In the genomic region with DNA sequence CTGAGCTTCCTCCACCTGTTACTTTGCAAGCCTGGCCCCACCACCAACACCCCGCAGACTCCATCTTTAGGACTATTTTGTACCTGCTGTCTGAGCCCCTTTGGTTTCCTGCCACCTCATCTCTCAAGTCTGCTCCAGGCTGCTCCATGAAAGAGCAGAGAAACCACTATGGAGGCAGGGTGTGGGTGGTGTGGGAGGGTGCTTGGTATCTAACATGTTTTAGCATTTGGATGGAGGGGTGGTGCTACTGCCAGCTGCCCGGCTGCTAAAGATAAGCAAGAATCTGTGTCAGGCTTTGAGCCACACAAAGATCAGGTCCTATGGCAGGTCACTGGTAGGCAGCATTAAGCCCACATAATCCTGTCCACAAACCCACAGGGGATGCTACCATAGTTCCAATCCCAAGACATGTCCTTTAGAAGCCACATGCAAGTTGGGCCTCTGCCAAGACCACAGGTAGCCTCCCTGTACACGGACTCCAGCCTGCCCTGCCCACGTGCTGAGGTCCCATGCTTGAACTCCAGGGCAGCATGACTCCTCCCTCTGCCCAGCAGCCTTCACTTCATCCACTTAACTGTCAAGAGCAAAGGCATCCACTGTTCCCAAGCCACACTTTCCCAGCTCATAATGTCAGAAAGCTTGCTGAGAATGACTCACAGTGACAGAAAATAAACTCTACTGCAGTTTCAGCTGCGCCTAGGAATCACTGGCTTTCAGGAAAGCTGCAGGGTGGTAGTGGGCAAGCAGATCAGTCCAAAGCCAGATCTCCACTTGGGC, we compare ENCODE assay signal across 13 mouse cellular contexts. TPM values are rescaled to one million over a fixed set of nuclear protein-coding genes. Genes with fewer than 3 reads are reported as not detected.
DNase-seq lines count a peak whose midpoint lies in the region; ATAC-seq and TF ChIP-seq lines count a peak whose summit lies in the region.
"Had no signal": no experiment of that assay in that cellular context is flagged by ENCODE, and none has a peak within 500 bp of the region (broad histone marks: within the 10 kb centered on the region; RNA-seq: fewer than 3 reads in every experiment).

No protein-coding gene starts in this region.

- TF ChIP-seq CTCF in liver, embryonic 14.5 days (IDR thresholded peaks at IDR 0.05; ENCODE audit: low read depth), result no peak

- no peak overlapping the region for H3K4me3 ChIP-seq in forebrain, embryonic 13.5 days
- H3K4me3 ChIP-seq in forebrain, embryonic 12.5 days (replicated peaks), result no peak overlapping the region
- H3K4me3 ChIP-seq in liver, embryonic 14.5 days (ENCODE audit: insufficient read depth in 1 of 2, low read depth in 2 of 2, low read length in 2 of 2), result no peak overlapping the region
- H3K4me3 ChIP-seq in liver, embryonic 11.5 days (ENCODE audit: low read depth, low read length), result no peak overlapping the region
- H3K4me3 ChIP-seq: megakaryocyte, embryonic 14.5 days had no signal

- H3K27ac ChIP-seq in forebrain, embryonic 13.5 days, result no peak overlapping the region
- no peak overlapping the region for H3K27ac ChIP-seq in forebrain, embryonic 12.5 days
- no peak overlapping the region for H3K27ac ChIP-seq in liver, embryonic 14.5 days
- no peak overlapping the region for H3K27ac ChIP-seq in liver, embryonic 11.5 days (ENCODE audit: low read depth, low read length)
- H3K27ac ChIP-seq: hindbrain, embryonic 14.5 days had no signal

- DNase-seq in liver, embryonic 14.5 days (ENCODE audit: low read depth in 3 of 3, low spot score in 3 of 3), result no peak
- DNase-seq in liver, embryonic 11.5 days (ENCODE audit: low spot score), result no peak
- DNase-seq in left cerebral cortex, postnatal 36 days (ENCODE audit: low spot score in 2 of 2), result peak; percentile 44 to 47
- DNase-seq in right cerebral cortex, postnatal 25 days, result peak; percentile 25
- DNase-seq in cerebellum, adult 11 months, result no peak
- DNase-seq: cerebellum, postnatal 36 days; thymus, postnatal 36 days had no signal

- no peaks in the 10 kb centered on the region for H3K9me3 ChIP-seq in forebrain, embryonic 13.5 days (replicated peaks)
- no peaks in the 10 kb centered on the region for H3K9me3 ChIP-seq in forebrain, embryonic 12.5 days
- H3K9me3 ChIP-seq in liver, embryonic 14.5 days (ENCODE audit: control insufficient read depth, low read length), result no peaks in the 10 kb centered on the region
- H3K9me3 ChIP-seq in liver, embryonic 11.5 days (ENCODE audit: control insufficient read depth, low read length), result no peaks in the 10 kb centered on the region
- H3K9me3 ChIP-seq: megakaryocyte, embryonic 14.5 days had no signal

- no peaks in the 10 kb centered on the region for H3K36me3 ChIP-seq in forebrain, embryonic 13.5 days (ENCODE audit: poor library complexity, severe bottlenecking)
- H3K36me3 ChIP-seq in forebrain, embryonic 12.5 days (replicated peaks), result no peaks in the 10 kb centered on the region
- no peaks in the 10 kb centered on the region for H3K36me3 ChIP-seq in liver, embryonic 14.5 days (replicated peaks; ENCODE audit: control insufficient read depth, insufficient read depth, low read depth)
- H3K36me3 ChIP-seq in liver, embryonic 11.5 days (ENCODE audit: control insufficient read depth, insufficient read depth, low read length), result no peaks in the 10 kb centered on the region

- ATAC-seq in forebrain, embryonic 13.5 days, result no peak
- no peak for ATAC-seq in forebrain, embryonic 12.5 days (ENCODE audit: low FRiP score)
- ATAC-seq in liver, embryonic 14.5 days (ENCODE audit: insufficient read depth), result peak; percentile 45; the same call in 1 of the 2 replicates
- no peak; the same call in 1 of the 2 replicates for ATAC-seq in liver, embryonic 11.5 days (replicated peaks; ENCODE audit: low FRiP score)
- no peak for ATAC-seq in CD4-positive, CD25-positive, alpha-beta regulatory T cell, adult 4 months
- ATAC-seq: forebrain, embryonic 14.5 days had no signal

- intact Hi-C loops in left cerebral cortex, postnatal 36 days (cut with DNase I), result loop anchor here (5.0 kb wide), 1 partner anchor 34 kb away; the partner anchor contains the start of gene Rogdi

- H3K4me1 ChIP-seq in forebrain, embryonic 13.5 days, result no peaks in the 10 kb centered on the region
- no peaks in the 10 kb centered on the region for H3K4me1 ChIP-seq in forebrain, embryonic 12.5 days
- H3K4me1 ChIP-seq in liver, embryonic 14.5 days (replicated peaks; ENCODE audit: control insufficient read depth in 2 of 2, insufficient read depth in 2 of 2, low read length in 1 of 2), result peaks cover 0 to 4% of the 10 kb centered on the region in 2 experiments; a peak in 1 of 4 replicates
- no peaks in the 10 kb centered on the region; the same call in 1 of the 2 replicates for H3K4me1 ChIP-seq in liver, embryonic 11.5 days (replicated peaks; ENCODE audit: control insufficient read depth, insufficient read depth, low read length)

- TF ChIP-seq EP300 in liver, embryonic 14.5 days (IDR thresholded peaks at IDR 0.05; ENCODE audit: low read depth), result no peak

- 0 out of 2 replicates have a peak overlapping the region, but pooled peaks have one; percentile 8 for H3K9ac ChIP-seq in forebrain, embryonic 13.5 days
- H3K9ac ChIP-seq in forebrain, embryonic 12.5 days, result no peak overlapping the region
- no peak overlapping the region for H3K9ac ChIP-seq in liver, embryonic 14.5 days (replicated peaks)
- no peak overlapping the region for H3K9ac ChIP-seq in liver, embryonic 11.5 days (ENCODE audit: low read depth, low read length)
- H3K9ac ChIP-seq: hindbrain, embryonic 14.5 days had no signal

- no peak overlapping the region for H3K4me2 ChIP-seq in forebrain, embryonic 13.5 days
- H3K4me2 ChIP-seq in forebrain, embryonic 12.5 days, result no peak overlapping the region
- H3K4me2 ChIP-seq in liver, embryonic 14.5 days (ENCODE audit: low read depth), result no peak overlapping the region
- no peak overlapping the region for H3K4me2 ChIP-seq in liver, embryonic 11.5 days
- H3K4me2 ChIP-seq: hindbrain, embryonic 14.5 days had no signal

- H3K27me3 ChIP-seq in forebrain, embryonic 13.5 days, result no peaks in the 10 kb centered on the region
- H3K27me3 ChIP-seq in forebrain, embryonic 12.5 days, result no peaks in the 10 kb centered on the region
- H3K27me3 ChIP-seq in liver, embryonic 14.5 days (ENCODE audit: control insufficient read depth, insufficient read depth, low read length), result no peaks in the 10 kb centered on the region
- H3K27me3 ChIP-seq in liver, embryonic 11.5 days (replicated peaks; ENCODE audit: control insufficient read depth, insufficient read depth, low read length), result no peaks in the 10 kb centered on the region

- WGBS in forebrain, embryonic 13.5 days, result 74% methylated on average over 5 of the region's 5 CpGs
- WGBS in forebrain, embryonic 12.5 days, result 80% methylated on average over 5 of the region's 5 CpGs
- WGBS in liver, embryonic 14.5 days (ENCODE audit: insufficient replicate concordance), result 42% methylated on average over 5 of the region's 5 CpGs
- 59% methylated on average over 5 of the region's 5 CpGs for WGBS in liver, embryonic 11.5 days

RNA-seq across cellular contexts. Expression of gene Anks3, which starts 14.5 kb away (rescaled TPM):
- polyA plus RNA-seq in forebrain, embryonic 13.5 days (2015; fragmentation: Nextera tagmentation; extraction: Ambion mirVana), result 64.1 and 75.8 TPM in 2 replicates
- polyA plus RNA-seq in forebrain, embryonic 12.5 days (2016; fragmentation: Nextera tagmentation; extraction: Ambion mirVana), result 53.3 and 58.4 TPM in 2 replicates
- 12.8 and 16.2 TPM in 2 replicates for polyA plus RNA-seq in liver, embryonic 14.5 days (2012; rRNA removed)
- 9.9 and 10.2 TPM in 2 replicates for polyA plus RNA-seq in liver, embryonic 14.5 days (2014; fragmentation: Nextera tagmentation; extraction: Ambion mirVana)
- 28.1 and 30.0 TPM in 2 replicates for polyA plus RNA-seq in liver, embryonic 11.5 days (2014; fragmentation: Nextera tagmentation; extraction: Ambion mirVana)
- total RNA-seq in left cerebral cortex, postnatal 36 days (2021), result 10 to 100 TPM; 42.1 to 74.9 TPM
- polyA plus RNA-seq in CD4-positive, CD25-positive, alpha-beta regulatory T cell, adult 4 months (2017; shearing (Covaris generic)), result 10 to 100 TPM; 41.4 to 64.3 TPM

RNA-seq across cellular contexts. Expression of gene Sept12, which starts 19.2 kb away (rescaled TPM):
- polyA plus RNA-seq in forebrain, embryonic 13.5 days (2015; fragmentation: Nextera tagmentation; extraction: Ambion mirVana), result not detected in 2 replicates
- polyA plus RNA-seq in forebrain, embryonic 12.5 days (2016; fragmentation: Nextera tagmentation; extraction: Ambion mirVana), result not detected in 2 replicates
- polyA plus RNA-seq in liver, embryonic 14.5 days (2012; rRNA removed), result 0.02 TPM in 1 of 2 replicates, not detected in the other
- polyA plus RNA-seq in liver, embryonic 14.5 days (2014; fragmentation: Nextera tagmentation; extraction: Ambion mirVana), result not detected in 2 replicates
- polyA plus RNA-seq in liver, embryonic 11.5 days (2014; fragmentation: Nextera tagmentation; extraction: Ambion mirVana), result not detected in 2 replicates
- total RNA-seq in left cerebral cortex, postnatal 36 days (2021), result not detected
- not detected for polyA plus RNA-seq in CD4-positive, CD25-positive, alpha-beta regulatory T cell, adult 4 months (2017; shearing (Covaris generic))
- polyA plus RNA-seq: forebrain, embryonic 14.5 days; hindbrain, embryonic 14.5 days had no signal

RNA-seq across cellular contexts. Expression of gene Smim22, which starts 28.6 kb away (rescaled TPM):
- polyA plus RNA-seq in forebrain, embryonic 13.5 days (2015; fragmentation: Nextera tagmentation; extraction: Ambion mirVana), result 1.5 TPM in 1 of 2 replicates, not detected in the other
- polyA plus RNA-seq in forebrain, embryonic 12.5 days (2016; fragmentation: Nextera tagmentation; extraction: Ambion mirVana), result 1.8 and 2.4 TPM in 2 replicates
- 9.1 and 9.7 TPM in 2 replicates for polyA plus RNA-seq in liver, embryonic 14.5 days (2012; rRNA removed)
- polyA plus RNA-seq in liver, embryonic 14.5 days (2014; fragmentation: Nextera tagmentation; extraction: Ambion mirVana), result 4.5 and 7.8 TPM in 2 replicates
- polyA plus RNA-seq in liver, embryonic 11.5 days (2014; fragmentation: Nextera tagmentation; extraction: Ambion mirVana), result 4.3 and 4.8 TPM in 2 replicates
- not detected for total RNA-seq in left cerebral cortex, postnatal 36 days (2021)
- not detected for polyA plus RNA-seq in CD4-positive, CD25-positive, alpha-beta regulatory T cell, adult 4 months (2017; shearing (Covaris generic))

RNA-seq across cellular contexts. Expression of gene Rogdi, which starts 34.9 kb away (rescaled TPM):
- polyA plus RNA-seq in forebrain, embryonic 13.5 days (2015; fragmentation: Nextera tagmentation; extraction: Ambion mirVana), result 88.1 and 102 TPM in 2 replicates
- 80.2 and 83.5 TPM in 2 replicates for polyA plus RNA-seq in forebrain, embryonic 12.5 days (2016; fragmentation: Nextera tagmentation; extraction: Ambion mirVana)
- polyA plus RNA-seq in liver, embryonic 14.5 days (2012; rRNA removed), result 35.8 and 45.7 TPM in 2 replicates
- 39.3 and 42.0 TPM in 2 replicates for polyA plus RNA-seq in liver, embryonic 14.5 days (2014; fragmentation: Nextera tagmentation; extraction: Ambion mirVana)
- polyA plus RNA-seq in liver, embryonic 11.5 days (2014; fragmentation: Nextera tagmentation; extraction: Ambion mirVana), result 65.2 and 65.9 TPM in 2 replicates
- total RNA-seq in left cerebral cortex, postnatal 36 days (2021), result 100 to 1,000 TPM; 195 to 236 TPM
- 10 to 100 TPM; 19.8 to 35.0 TPM for polyA plus RNA-seq in CD4-positive, CD25-positive, alpha-beta regulatory T cell, adult 4 months (2017; shearing (Covaris generic))

RNA-seq across cellular contexts. Expression of gene Nudt16l1, which starts 39.9 kb away (rescaled TPM):
- 134 and 142 TPM in 2 replicates for polyA plus RNA-seq in forebrain, embryonic 13.5 days (2015; fragmentation: Nextera tagmentation; extraction: Ambion mirVana)
- polyA plus RNA-seq in forebrain, embryonic 12.5 days (2016; fragmentation: Nextera tagmentation; extraction: Ambion mirVana), result 124 and 125 TPM in 2 replicates
- polyA plus RNA-seq in liver, embryonic 14.5 days (2012; rRNA removed), result 28.8 and 33.0 TPM in 2 replicates
- polyA plus RNA-seq in liver, embryonic 14.5 days (2014; fragmentation: Nextera tagmentation; extraction: Ambion mirVana), result 51.8 and 52.1 TPM in 2 replicates
- polyA plus RNA-seq in liver, embryonic 11.5 days (2014; fragmentation: Nextera tagmentation; extraction: Ambion mirVana), result 102 and 103 TPM in 2 replicates
- 10 to 100 TPM; 70.6 to 77.8 TPM for total RNA-seq in left cerebral cortex, postnatal 36 days (2021)
- 100 to 1,000 TPM in 1 of 2 experiments, 10 to 100 TPM in 1; 92.1 to 106 TPM for polyA plus RNA-seq in CD4-positive, CD25-positive, alpha-beta regulatory T cell, adult 4 months (2017; shearing (Covaris generic))

Comparison
In these comparisons a context has a peak if more than half of its experiments do, and no peak if none do; other contexts are left out.
1. DNase-seq: peak in left cerebral cortex, postnatal 36 days (2 of 2) and right cerebral cortex, postnatal 25 days (single experiment); none in liver, embryonic 14.5 days (0 of 3), liver, embryonic 11.5 days (single experiment) and cerebellum, adult 11 months (single experiment).